Mouse (Mus musculus) heart, embryonic 16.5 days (tissue): ENCODE measurements around the gene Abhd4. TPM values are rescaled to one million over a fixed set of nuclear protein-coding genes. Genes with fewer than 3 reads are reported as not detected.

ENCODE experiments used
- ATAC-seq: fragments of 200-750 bp; cut with Nextera tagmentation; replicated peaks from 2 replicates; pipeline ENCODE4 v1.8.0; 2017; ENCODE audit warnings: moderate number of reproducible peaks; ENCODE audit not compliant: insufficient read depth, low FRiP score; ENCODE audit errors: extremely low read depth
- H3K27ac ChIP-seq: fragments of 300-500 bp; sonication (generic); 2 replicates; pipeline ENCODE4 v1.5.1; 2014; ENCODE audit warnings: mild to moderate bottlenecking, low read length, control low read depth, moderate library complexity
- H3K27me3 ChIP-seq: fragments of 300-500 bp; sonication (generic); 2 replicates; pipeline ENCODE4 v1.6.1; 2014; ENCODE audit warnings: low read length, mixed read lengths; ENCODE audit not compliant: control insufficient read depth, insufficient read depth
- H3K36me3 ChIP-seq: fragments of 300-500 bp; sonication (generic); 2 replicates; pipeline ENCODE4 v1.6.1; 2014; ENCODE audit not compliant: control insufficient read depth, insufficient read depth
- H3K4me1 ChIP-seq: fragments of 300-500 bp; sonication (generic); 2 replicates; pipeline ENCODE4 v1.6.1; 2014; ENCODE audit warnings: low read length, mixed read lengths; ENCODE audit not compliant: control insufficient read depth, insufficient read depth
- H3K4me2 ChIP-seq: fragments of 300-500 bp; sonication (generic); 2 replicates; pipeline ENCODE4 v1.6.1; 2014; ENCODE audit warnings: low read depth, mild to moderate bottlenecking, control low read depth, low read length
- H3K4me3 ChIP-seq: fragments of 300-500 bp; sonication (generic); 2 replicates; pipeline ENCODE4 v1.5.1; 2014; ENCODE audit warnings: mild to moderate bottlenecking, control low read depth, low read length
- H3K9ac ChIP-seq: fragments of 300-500 bp; sonication (generic); 2 replicates; pipeline ENCODE4 v1.6.1; 2014; ENCODE audit warnings: low read length, control low read depth
- H3K9me3 ChIP-seq: fragments of 300-500 bp; sonication (generic); replicated peaks from 2 replicates; pipeline ENCODE4 v1.6.1; 2016; ENCODE audit warnings: low read length; ENCODE audit not compliant: control insufficient read depth
- WGBS: fragments of 180-500 bp; shearing (Covaris S2); extraction: QIAGEN DNeasy Blood & Tissue Kit; methylation state at CpG from one replicate; pipeline ENCODE4 v1.1.7; 2014; 5-methylcytosine and 5-hydroxymethylcytosine counted together
- polyA plus RNA-seq: library from polyadenylated mRNA; unstranded; fragments of >200 nt; fragmentation: Nextera tagmentation; extraction: Ambion mirVana; gene quantifications from 2 replicates; pipeline ENCODE4 v1.2.1, GENCODE M21; 2015

The Abhd4 gene
- polyA plus RNA-seq, 1 experiment from 2014 or later = 115 TPM

DNA sequence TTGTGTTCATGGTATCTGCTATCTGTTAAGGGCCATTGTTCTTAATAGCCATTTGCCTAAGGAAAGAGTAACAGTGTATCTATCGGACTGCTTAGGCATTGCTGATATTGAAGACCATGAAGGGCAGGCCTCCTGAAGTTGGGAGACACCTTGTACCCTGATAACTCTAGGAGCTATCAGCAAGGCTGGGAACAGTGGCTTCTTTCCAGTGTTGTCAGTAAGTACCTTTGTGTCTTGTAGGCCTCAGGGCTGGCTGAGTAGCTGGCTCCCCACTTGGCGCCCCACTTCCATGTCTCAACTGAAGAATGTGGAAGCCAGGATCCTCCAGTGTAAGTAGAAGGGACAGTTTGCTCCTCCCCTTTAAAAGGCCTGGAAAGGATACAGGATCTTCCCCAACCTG lies 7.4 kb downstream of the Abhd4 start:
- 81% methylated on average over 2 of the region's 2 CpGs for WGBS
- Histone ChIP-seq H3K9me3 (no peaks in the 10 kb centered on the region), H3K27me3 (no peaks in the 10 kb centered on the region), H3K27ac (no peak overlapping the region), H3K36me3 (peaks cover 21% of the 10 kb centered on the region), H3K4me2 (no peak overlapping the region), H3K4me3 (no peak overlapping the region), H3K4me1 (peaks cover 24% of the 10 kb centered on the region), H3K9ac (no peak overlapping the region)
- ATAC-seq = no peak

DNA sequence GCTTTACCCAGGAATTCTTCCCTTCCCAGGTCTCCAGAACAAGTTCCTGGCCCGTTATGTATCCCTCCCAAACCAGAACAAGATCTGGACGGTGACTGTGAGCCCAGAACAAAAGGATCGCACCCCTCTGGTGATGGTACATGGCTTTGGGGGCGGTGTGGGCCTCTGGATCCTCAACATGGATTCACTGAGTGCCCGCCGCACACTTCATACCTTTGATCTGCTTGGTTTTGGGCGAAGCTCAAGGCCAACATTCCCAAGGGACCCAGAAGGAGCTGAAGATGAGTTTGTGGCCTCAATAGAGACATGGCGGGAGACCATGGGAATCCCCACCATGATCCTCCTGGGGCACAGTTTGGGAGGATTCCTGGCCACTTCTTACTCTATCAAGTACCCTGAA lies 8.6 kb downstream of the Abhd4 start:
- Histone ChIP-seq H3K4me3 (no peak overlapping the region), H3K9me3 (no peaks in the 10 kb centered on the region), H3K36me3 (peaks cover 31% of the 10 kb centered on the region), H3K4me1 (peaks cover 24% of the 10 kb centered on the region), H3K27me3 (no peaks in the 10 kb centered on the region), H3K27ac (no peak overlapping the region), H3K9ac (no peak overlapping the region), H3K4me2 (no peak overlapping the region)
- 89% methylated on average over 8 of the region's 8 CpGs for WGBS
- ATAC-seq = no peak

DNA sequence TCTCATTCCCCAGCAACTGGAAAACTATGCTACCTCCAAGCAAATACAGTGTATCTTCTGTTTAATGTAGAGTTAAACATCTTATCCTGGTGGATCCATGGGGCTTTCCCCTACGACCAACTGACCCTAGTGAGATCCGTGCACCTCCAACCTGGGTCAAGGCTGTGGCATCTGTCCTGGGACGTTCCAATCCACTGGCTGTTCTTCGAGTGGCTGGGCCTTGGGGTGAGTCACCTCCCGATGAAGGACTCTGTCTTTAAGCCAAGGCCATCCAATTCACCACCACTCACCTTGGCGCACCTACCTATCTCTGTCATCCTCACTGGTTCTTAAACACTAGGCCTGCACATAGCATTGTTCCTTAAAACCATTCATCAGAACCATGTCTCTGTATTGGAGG lies 9.1 kb downstream of the Abhd4 start:
- no peak overlapping the region for H3K27ac ChIP-seq
- H3K36me3 ChIP-seq = peaks cover 36% of the 10 kb centered on the region
- H3K27me3 ChIP-seq = no peaks in the 10 kb centered on the region
- no peak overlapping the region for H3K9ac ChIP-seq
- peaks cover 24% of the 10 kb centered on the region for H3K4me1 ChIP-seq
- ATAC-seq = no peak
- no peaks in the 10 kb centered on the region for H3K9me3 ChIP-seq
- no peak overlapping the region for H3K4me2 ChIP-seq
- H3K4me3 ChIP-seq = no peak overlapping the region
- 93% methylated on average over 6 of the region's 6 CpGs for WGBS

DNA sequence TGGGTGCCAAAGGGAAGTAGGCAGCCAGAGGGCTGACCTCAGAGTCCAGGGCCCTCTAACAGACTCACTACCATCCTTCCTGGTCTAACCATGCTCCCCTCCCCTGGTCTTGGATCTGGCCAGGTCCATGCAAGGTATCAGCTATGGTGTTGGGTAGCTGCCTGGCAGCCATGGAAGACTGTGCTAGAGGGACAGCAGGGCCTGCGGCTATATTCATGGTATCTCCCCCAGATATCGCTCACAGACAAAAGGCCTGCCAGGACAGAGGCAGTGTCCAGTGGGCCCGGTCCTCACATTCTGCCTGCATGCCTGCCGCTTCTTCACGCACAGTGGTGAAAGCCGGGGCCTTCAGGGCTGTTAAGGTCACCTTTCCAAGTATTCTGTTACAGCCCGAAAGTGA lies 10.2 kb downstream of the Abhd4 start:
- Histone ChIP-seq H3K27ac (peak overlapping the region; percentile 82), H3K4me3 (no peak overlapping the region), H3K4me1 (peaks cover 20% of the 10 kb centered on the region), H3K36me3 (peaks cover 41% of the 10 kb centered on the region), H3K4me2 (no peak overlapping the region), H3K9me3 (no peaks in the 10 kb centered on the region), H3K27me3 (no peaks in the 10 kb centered on the region), H3K9ac (no peak overlapping the region)
- 68% methylated on average over 7 of the region's 7 CpGs for WGBS
- ATAC-seq = no peak

DNA sequence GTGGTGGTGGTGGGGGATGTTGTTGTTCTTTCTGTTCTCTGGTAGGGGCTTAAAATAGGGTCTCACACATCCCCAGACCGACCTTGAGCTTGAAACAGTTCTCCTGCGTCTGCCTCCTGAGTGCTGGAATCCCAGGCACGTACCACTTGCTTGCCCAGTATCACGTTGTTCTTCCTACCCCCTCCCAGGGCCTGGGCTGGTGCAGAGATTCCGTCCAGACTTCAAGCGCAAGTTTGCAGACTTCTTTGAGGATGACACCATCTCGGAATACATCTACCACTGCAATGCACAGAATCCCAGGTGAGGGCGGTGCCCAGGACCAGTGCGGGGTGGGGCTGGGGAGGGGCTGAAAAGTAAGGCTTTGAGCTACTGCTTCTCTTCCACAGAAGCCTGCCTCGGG lies 11.1 kb downstream of the Abhd4 start:
- H3K36me3 ChIP-seq = peaks cover 41% of the 10 kb centered on the region
- peak overlapping the region; percentile 46 for H3K9ac ChIP-seq
- H3K9me3 ChIP-seq = no peaks in the 10 kb centered on the region
- H3K27ac ChIP-seq = peak overlapping the region; percentile 82
- peak overlapping the region; percentile 28 for H3K4me3 ChIP-seq
- ATAC-seq = peak; percentile 81; the same call in 1 of the 2 replicates
- peak overlapping the region; percentile 53 for H3K4me2 ChIP-seq
- 48% methylated on average over 10 of the region's 10 CpGs for WGBS
- no peaks in the 10 kb centered on the region for H3K27me3 ChIP-seq
- H3K4me1 ChIP-seq = peaks cover 14% of the 10 kb centered on the region

DNA sequence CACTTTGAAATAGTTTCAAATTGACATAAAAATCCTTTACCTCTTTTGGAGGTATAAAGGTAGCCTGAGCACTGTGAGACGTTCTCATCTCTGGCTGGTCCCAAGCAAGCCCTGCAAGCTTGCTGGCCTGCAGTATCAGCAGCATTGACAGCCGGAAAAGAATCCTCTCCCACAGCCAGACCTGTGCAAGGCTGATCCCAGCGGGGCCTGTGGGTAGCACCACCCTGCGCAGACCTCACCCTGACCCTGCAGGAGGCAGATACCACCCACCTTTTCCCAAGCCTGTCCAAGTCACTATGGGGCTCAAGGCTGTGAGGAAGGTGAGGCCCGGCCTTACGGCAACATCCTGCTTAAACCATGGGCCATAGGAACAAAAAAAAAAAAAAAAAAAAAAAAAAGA lies 12.0 kb downstream of the Abhd4 start:
- peaks cover 7% of the 10 kb centered on the region for H3K4me1 ChIP-seq
- no peaks in the 10 kb centered on the region for H3K27me3 ChIP-seq
- H3K9ac ChIP-seq = no peak overlapping the region
- no peak for ATAC-seq
- no peak overlapping the region for H3K4me3 ChIP-seq
- 71% methylated on average over 6 of the region's 6 CpGs for WGBS
- H3K27ac ChIP-seq = no peak overlapping the region
- H3K4me2 ChIP-seq = no peak overlapping the region
- H3K9me3 ChIP-seq = no peaks in the 10 kb centered on the region
- peaks cover 41% of the 10 kb centered on the region for H3K36me3 ChIP-seq

DNA sequence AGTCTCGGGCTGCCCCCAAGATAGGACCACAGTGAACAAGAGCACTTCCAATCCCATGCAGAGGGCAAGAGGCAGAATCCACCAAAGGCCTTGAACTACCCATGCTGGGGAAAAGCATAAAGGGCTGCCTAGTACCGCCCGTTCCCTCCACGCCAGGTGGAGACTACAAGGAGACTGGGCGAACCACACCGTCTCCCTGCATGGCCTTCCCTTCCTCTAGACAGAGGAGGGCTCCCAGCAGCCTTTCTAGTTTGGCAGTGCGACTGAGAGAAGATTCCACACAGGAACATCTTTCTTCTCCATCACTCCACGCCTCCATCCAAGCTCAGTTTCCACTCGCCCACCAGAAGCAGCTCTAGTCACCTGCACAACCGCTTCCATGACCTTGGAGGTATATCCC lies 14.0 kb downstream of the Abhd4 start:
- H3K9me3 ChIP-seq = no peaks in the 10 kb centered on the region
- H3K36me3 ChIP-seq = peaks cover 34% of the 10 kb centered on the region
- H3K27me3 ChIP-seq = no peaks in the 10 kb centered on the region
- H3K27ac ChIP-seq = no peak overlapping the region
- no peak overlapping the region for H3K9ac ChIP-seq
- 90% methylated on average over 10 of the region's 10 CpGs for WGBS
- H3K4me3 ChIP-seq = no peak overlapping the region
- H3K4me1 ChIP-seq = peaks cover 7% of the 10 kb centered on the region
- ATAC-seq = no peak
- H3K4me2 ChIP-seq = no peak overlapping the region

DNA sequence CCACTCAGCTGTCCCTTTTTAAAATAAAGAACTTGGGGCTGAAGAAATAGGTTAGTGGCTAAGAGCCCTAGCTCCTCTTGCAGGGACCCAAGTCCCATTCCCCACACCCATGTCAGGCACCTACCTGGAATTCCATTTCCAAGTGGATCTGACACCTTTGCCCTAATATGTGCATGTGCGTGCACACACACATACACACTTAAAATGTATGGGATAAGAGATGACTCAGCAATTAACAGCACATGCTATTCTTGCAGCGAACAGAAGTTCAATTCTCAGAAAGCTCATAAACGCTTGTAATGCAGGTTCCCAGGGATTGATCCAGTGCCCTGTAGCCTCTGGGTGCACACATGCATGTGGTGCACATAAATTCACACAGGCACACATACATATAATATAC lies 15.6 kb downstream of the Abhd4 start:
- Histone ChIP-seq H3K27ac (no peak overlapping the region), H3K4me2 (no peak overlapping the region), H3K4me1 (peaks cover 1% of the 10 kb centered on the region), H3K9me3 (no peaks in the 10 kb centered on the region), H3K9ac (no peak overlapping the region), H3K4me3 (no peak overlapping the region), H3K27me3 (no peaks in the 10 kb centered on the region), H3K36me3 (peaks cover 21% of the 10 kb centered on the region)
- no peak for ATAC-seq
- WGBS = 99% methylated on average over 3 of the region's 3 CpGs

DNA sequence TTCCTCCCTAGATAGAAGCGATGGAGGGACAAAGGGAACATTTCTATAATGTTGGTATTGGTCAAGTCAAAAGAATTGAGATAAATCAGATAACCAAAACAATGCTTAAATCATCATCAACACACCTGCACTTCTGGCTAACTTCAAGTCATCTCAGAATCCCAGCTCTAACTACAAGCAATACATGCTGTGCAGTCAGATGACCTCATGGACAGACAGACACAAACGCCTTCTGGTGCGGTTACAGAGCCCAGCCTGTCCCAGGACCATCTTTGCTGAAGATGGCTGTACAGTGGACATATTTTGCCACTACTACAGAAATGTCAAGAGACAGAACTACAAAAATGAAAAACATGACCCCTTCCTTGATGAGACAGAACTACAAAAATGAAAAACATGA lies 16.4 kb downstream of the Abhd4 start:
- Histone ChIP-seq H3K27ac (no peak overlapping the region), H3K4me2 (no peak overlapping the region), H3K4me3 (no peak overlapping the region), H3K4me1 (no peaks in the 10 kb centered on the region), H3K9ac (no peak overlapping the region), H3K9me3 (no peaks in the 10 kb centered on the region), H3K36me3 (peaks cover 20% of the 10 kb centered on the region), H3K27me3 (no peaks in the 10 kb centered on the region)
- no peak for ATAC-seq
- 83% methylated on average over 3 of the region's 3 CpGs for WGBS
